Mouse (Mus musculus) kidney, postnatal 14 days (tissue): ENCODE results near the gene 4930512M02Rik.

Experiments used
- DNase-seq: peaks from one replicate; pipeline ENCODE4 v3.0.0; 2022; ENCODE audit warnings: mixed read lengths

Gene 4930512M02Rik

DNA sequence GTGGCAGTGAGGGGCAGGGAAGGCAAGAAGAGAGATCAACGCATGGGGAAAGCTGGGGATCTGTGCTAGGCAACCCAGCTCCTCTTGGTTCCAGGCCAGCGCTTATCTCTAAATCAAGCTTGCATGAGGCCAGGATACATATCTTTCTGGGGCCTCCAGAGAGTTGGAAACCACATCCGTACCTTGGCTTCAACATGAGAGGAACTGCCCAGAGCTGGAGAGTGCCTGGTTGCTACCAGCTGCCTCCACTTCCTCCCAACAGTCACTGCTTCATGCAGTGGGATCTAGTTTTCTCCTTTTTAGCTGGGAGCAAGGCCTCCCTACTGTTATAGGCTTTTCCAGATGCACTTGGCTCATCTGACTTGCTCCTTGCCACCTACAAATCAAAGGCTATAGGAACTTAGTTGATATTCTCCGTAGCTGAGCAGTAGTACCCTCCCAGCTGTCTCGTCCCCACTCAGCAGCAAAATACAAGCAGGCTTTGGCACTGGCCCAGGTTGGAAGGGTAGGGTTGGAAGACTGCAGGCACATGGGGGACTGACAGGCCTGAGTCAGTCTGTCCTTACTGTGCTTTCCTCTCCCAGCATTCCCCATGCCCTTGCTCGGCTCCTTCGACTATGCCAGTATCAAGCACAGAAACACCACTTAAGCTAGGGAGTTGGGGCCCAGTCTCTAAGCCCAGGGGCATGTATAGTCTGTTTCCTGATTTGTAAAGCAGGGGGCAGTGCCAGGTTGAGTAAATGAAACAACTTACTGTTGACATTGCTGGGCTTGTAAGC lies 63.2 kb downstream of the 4930512M02Rik start:
- no peak for DNase-seq

GRCm38 (mm10) chr11:11561118-11561517 lies 66.5 kb downstream of the 4930512M02Rik start:
- DNase-seq: no peak

DNA sequence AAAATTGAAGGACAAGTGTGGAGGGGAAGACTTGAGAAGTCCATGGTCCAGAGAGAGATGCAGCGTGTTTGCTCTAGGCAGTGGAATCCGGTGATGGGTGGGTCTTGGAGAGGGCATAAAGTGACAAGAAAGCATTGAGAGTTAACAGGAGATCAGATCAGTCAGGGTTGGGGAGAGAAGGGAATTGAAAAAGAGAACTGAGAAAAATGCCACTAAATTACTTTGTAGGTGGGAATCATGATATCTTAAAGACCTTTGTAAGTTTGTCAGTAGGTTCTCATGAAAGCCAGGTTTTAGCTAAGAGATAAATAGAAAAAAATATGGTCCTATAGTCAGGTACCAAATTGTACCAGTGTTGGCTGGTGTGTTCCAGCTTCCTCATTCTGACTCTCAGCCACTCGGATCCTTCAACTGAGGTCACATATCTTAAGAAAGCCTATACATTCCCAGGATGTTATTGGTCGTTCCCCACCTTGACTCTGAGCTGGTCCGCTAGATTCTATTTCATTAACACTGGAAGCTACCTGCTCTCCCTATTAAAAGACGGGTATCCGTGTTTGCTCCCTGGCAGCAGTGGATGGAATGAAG lies 68.4 kb downstream of the 4930512M02Rik start:
- DNase-seq: no peak

DNA sequence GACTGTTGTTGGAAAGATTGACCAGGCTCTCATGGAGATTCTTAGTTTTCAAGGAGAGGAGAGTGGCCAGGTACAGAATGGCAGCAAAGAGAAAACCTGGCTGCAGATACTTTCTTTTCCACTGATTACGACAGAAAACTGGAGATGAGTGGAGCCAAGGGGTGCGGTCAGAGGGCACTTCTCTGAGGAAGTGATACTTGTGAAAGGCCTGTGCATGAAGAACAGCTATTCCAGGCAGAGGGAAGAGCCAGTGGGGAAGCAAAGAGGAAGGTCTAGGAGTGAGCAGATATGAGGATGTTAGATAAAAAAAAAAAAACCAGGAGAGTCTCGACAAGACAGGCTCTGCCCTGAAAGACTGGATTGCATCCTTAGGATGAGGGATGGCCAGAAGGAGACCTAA lies 69.0 kb downstream of the 4930512M02Rik start:
- no peak for DNase-seq

DNA sequence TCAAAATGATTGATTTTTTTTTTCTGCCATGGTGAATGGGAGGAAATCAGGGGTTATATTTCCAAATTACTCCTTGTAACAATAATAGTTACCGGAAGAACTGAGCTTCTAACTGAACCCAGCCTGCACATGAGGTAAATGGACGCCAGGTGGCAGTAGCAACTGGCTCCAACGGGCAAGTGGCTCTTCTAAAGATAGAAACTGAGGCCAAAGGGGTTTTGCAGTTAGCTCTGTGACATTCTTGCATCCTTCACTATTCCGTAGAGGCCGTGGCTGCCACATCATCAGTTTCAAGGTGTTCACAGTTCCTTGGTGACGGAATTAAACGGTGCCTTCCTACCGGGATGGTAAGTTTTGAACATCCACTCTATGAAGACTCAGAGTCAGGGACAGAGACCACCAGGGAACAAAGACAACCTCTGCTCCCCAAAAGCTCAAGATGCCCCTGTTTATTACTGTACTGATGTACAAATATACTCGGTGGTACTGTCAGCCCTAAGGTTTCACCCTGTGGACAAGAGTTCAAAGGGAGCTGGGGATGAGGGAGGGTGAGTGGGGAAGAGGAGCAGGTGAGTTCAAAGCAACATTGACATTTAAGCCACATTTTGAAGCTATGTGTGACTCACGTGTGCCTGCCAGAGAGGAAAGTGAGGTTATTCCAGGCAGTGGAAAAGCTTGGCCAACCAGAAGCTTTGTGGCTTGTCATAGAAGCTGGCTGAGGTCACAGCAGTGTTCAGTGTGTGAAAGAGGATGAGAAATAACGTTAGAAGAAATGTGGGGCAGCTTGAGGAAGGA lies 70.3 kb downstream of the 4930512M02Rik start:
- peak; percentile 27 for DNase-seq

DNA sequence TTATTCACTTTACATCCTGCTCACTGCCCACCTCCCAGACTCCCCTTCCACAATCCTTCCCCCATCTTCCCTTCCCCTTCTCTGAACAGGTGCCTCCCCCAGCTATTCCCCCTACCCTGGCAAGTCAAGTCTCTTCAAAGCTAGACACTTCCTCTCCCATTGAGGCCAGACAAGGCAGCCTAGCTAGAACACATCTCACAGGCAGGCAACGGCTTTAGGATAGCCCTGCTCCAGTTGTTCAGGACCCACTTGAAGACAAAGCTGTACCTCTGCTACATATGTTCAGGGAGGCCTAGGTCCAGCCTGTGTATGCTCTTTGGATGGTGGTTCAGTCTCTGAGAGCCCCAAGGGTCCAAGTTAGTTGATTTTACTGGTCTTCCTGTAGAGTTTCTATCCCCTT lies 71.4 kb downstream of the 4930512M02Rik start:
- DNase-seq: no peak

GRCm38 (mm10) chr11:11555563-11555962 lies 72.1 kb downstream of the 4930512M02Rik start:
- peak; percentile 9 for DNase-seq

GRCm38 (mm10) chr11:11547597-11548240 lies 79.9 kb downstream of the 4930512M02Rik start:
- peak; percentile 26 for DNase-seq

DNA sequence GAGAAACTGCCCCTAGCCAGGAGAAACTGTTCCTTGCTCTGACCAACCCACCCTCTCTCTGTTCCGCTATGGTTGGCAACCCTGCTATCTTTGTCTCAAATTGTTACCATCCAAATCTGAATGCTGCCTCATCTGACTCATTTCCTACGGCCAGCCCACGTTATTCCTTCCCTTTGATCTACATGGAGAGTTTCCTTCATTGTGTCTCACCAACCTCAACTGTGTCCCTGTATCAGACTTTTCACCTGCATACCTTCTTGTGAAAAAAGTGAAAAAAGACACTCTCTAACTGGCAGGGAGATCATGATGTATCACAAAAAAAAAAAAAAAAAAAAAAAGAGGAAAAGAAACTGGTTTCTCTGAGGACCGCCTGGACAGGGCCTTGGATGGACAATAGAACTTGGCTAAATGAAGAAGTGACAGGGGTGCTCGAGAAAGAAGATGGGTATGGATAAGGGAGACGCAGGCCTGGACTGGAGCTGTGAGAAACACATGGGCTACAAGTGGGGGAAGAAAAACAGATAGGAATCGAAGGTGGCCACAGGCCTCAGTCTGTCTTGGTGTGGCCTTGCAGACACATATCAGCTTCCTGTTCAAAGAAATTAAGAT lies 80.6 kb downstream of the 4930512M02Rik start:
- DNase-seq: no peak

GRCm38 (mm10) chr11:11545948-11546347 lies 81.7 kb downstream of the 4930512M02Rik start:
- DNase-seq: no peak
